Mouse (Mus musculus): ENCODE data around the gene Lpin3. TPM values are rescaled to one million over a fixed set of nuclear protein-coding genes. Genes with fewer than 3 reads are reported as not detected.
A peak's percentile ranks its signal among the peaks of the same experiment; 100 is the strongest.

Lpin3 gene
- polyA plus RNA-seq, 1 experiment from 2014 or later, result 0.66 TPM

- H3K27me3 ChIP-seq (ENCODE audit: control insufficient read depth, insufficient read depth, low read length), result no peaks in the 10 kb centered on the region
- H3K9me3 ChIP-seq (ENCODE audit: control insufficient read depth, low read length), result no peaks in the 10 kb centered on the region
- no peaks in the 10 kb centered on the region for H3K4me1 ChIP-seq (replicated peaks; ENCODE audit: control insufficient read depth, insufficient read depth, low read length)
- WGBS, result 70% methylated on average over 5 of the region's 5 CpGs
- no peak for ATAC-seq (ENCODE audit: low FRiP score)
- DNase-seq (ENCODE audit: low spot score), result no peak
- H3K4me2 ChIP-seq (replicated peaks), result no peak overlapping the region
- H3K36me3 ChIP-seq (replicated peaks; ENCODE audit: control insufficient read depth, insufficient read depth), result no peaks in the 10 kb centered on the region
- H3K4me3 ChIP-seq (replicated peaks; ENCODE audit: low read length), result no peak overlapping the region
- no peak overlapping the region for H3K27ac ChIP-seq
- no peak overlapping the region for H3K9ac ChIP-seq
These were observed 2.0 kb downstream of the Lpin3 start for GRCm38 (mm10) chr2:160882436-160882835.

GRCm38 (mm10) chr2:160883912-160884311 lies 3.4 kb downstream of the Lpin3 start:
- Histone ChIP-seq H3K36me3 (replicated peaks; ENCODE audit: control insufficient read depth, insufficient read depth) (no peaks in the 10 kb centered on the region), H3K27ac (no peak overlapping the region), H3K4me3 (replicated peaks; ENCODE audit: low read length) (no peak overlapping the region), H3K4me1 (replicated peaks; ENCODE audit: control insufficient read depth, insufficient read depth, low read length) (0 out of 2 replicates have a peak, but pooled peaks cover 6% of the 10 kb centered on the region), H3K4me2 (replicated peaks) (no peak overlapping the region), H3K9ac (no peak overlapping the region), H3K27me3 (ENCODE audit: control insufficient read depth, insufficient read depth, low read length) (peaks cover 8% of the 10 kb centered on the region), H3K9me3 (ENCODE audit: control insufficient read depth, low read length) (no peaks in the 10 kb centered on the region)
- 82% methylated on average over 4 of the region's 4 CpGs for WGBS
- DNase-seq (ENCODE audit: low spot score) (no peak), ATAC-seq (ENCODE audit: low FRiP score) (no peak)

DNA sequence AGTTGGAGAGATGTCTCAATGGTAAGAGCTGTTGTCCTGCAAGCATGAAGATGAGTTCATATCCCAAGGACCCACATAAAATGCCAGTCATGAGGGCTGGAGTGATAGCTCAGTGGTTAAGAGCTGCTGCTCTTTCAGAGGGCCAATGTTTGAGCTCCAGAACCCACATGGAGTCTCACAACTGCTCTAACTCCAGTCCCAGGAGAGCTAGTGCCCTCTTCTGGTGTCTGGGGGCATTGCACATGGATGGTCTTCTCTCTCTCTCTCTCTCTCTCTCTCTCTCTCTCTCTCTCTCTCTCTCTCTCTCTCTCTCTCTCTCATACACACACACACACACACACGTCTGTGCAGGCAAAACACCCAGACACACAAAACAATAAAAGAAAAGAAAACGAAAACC lies 4.4 kb downstream of the Lpin3 start:
- Histone ChIP-seq H3K27ac (no peak overlapping the region), H3K9ac (no peak overlapping the region), H3K4me1 (replicated peaks; ENCODE audit: control insufficient read depth, insufficient read depth, low read length) (0 out of 2 replicates have a peak, but pooled peaks cover 6% of the 10 kb centered on the region), H3K9me3 (ENCODE audit: control insufficient read depth, low read length) (no peaks in the 10 kb centered on the region), H3K4me3 (replicated peaks; ENCODE audit: low read length) (no peak overlapping the region), H3K27me3 (ENCODE audit: control insufficient read depth, insufficient read depth, low read length) (peaks cover 12% of the 10 kb centered on the region), H3K4me2 (replicated peaks) (no peak overlapping the region), H3K36me3 (replicated peaks; ENCODE audit: control insufficient read depth, insufficient read depth) (no peaks in the 10 kb centered on the region)
- ATAC-seq (ENCODE audit: low FRiP score) (no peak), DNase-seq (ENCODE audit: low spot score) (peak; percentile 44)
- 34% methylated on average over 2 of the region's 2 CpGs for WGBS

DNA sequence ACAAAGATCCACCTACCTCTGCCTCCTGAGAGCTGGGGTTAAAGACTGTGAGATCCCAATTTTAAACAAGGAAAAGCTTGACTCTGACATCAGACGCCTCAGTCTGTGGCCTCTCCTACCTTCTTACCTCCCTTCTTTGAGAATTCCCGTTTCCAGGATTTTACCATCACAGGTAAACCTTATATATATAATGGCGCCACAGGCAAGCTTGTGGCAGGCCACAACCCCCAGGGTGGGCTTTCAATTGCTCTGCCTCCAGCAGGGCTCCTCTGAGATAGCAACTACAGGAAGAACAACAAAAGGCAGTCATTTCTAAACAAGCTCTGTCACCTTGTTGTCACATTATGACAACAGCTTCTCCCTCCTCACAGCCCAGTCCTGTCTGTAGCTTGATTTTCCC lies 5.8 kb downstream of the Lpin3 start:
- H3K4me2 ChIP-seq (replicated peaks), result no peak overlapping the region
- no peak for ATAC-seq (ENCODE audit: low FRiP score)
- 0 out of 2 replicates have a peak, but pooled peaks cover 6% of the 10 kb centered on the region for H3K4me1 ChIP-seq (replicated peaks; ENCODE audit: control insufficient read depth, insufficient read depth, low read length)
- 76% methylated on average over 3 of the region's 3 CpGs for WGBS
- H3K36me3 ChIP-seq (replicated peaks; ENCODE audit: control insufficient read depth, insufficient read depth), result no peaks in the 10 kb centered on the region
- peaks cover 12% of the 10 kb centered on the region for H3K27me3 ChIP-seq (ENCODE audit: control insufficient read depth, insufficient read depth, low read length)
- H3K9ac ChIP-seq, result no peak overlapping the region
- no peak for DNase-seq (ENCODE audit: low spot score)
- H3K27ac ChIP-seq, result no peak overlapping the region
- no peaks in the 10 kb centered on the region for H3K9me3 ChIP-seq (ENCODE audit: control insufficient read depth, low read length)
- H3K4me3 ChIP-seq (replicated peaks; ENCODE audit: low read length), result no peak overlapping the region

- Histone ChIP-seq H3K4me2 (replicated peaks) (peak overlapping the region; percentile 72), H3K27ac (no peak overlapping the region), H3K9me3 (ENCODE audit: control insufficient read depth, low read length) (no peaks in the 10 kb centered on the region), H3K4me1 (replicated peaks; ENCODE audit: control insufficient read depth, insufficient read depth, low read length) (0 out of 2 replicates have a peak, but pooled peaks cover 6% of the 10 kb centered on the region), H3K27me3 (ENCODE audit: control insufficient read depth, insufficient read depth, low read length) (peaks cover 12% of the 10 kb centered on the region), H3K4me3 (replicated peaks; ENCODE audit: low read length) (peak overlapping the region; percentile 36), H3K36me3 (replicated peaks; ENCODE audit: control insufficient read depth, insufficient read depth) (no peaks in the 10 kb centered on the region), H3K9ac (no peak overlapping the region)
- ATAC-seq (ENCODE audit: low FRiP score) (peak; percentile 89), DNase-seq (ENCODE audit: low spot score) (peak; percentile 83)
- 3% methylated on average over 11 of the region's 11 CpGs for WGBS
These were observed 6.8 kb downstream of the Lpin3 start for GRCm38 (mm10) chr2:160887284-160887683.

DNA sequence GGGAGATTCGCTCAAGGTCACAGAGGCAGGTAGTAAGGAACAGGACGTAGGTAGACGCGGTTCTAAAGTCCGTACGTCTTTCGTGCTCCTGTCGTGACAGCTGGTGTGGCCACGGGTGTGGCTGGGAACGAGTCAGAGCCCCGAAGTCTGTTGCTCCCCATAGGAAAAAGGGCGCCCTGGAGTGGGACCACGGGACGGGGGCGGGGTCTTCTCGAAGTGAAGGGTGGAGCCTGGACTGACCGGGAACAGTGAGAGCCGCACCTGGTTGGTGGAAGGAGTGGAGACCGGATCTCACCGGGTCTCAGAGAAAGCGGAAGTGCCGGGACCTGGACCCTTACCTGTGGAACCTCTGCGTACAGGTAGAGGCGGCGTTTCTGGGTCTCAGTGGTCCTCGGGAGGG lies 7.4 kb downstream of the Lpin3 start:
- Histone ChIP-seq H3K4me3 (replicated peaks; ENCODE audit: low read length) (peak overlapping the region; percentile 36), H3K4me2 (replicated peaks) (peak overlapping the region; percentile 72), H3K36me3 (replicated peaks; ENCODE audit: control insufficient read depth, insufficient read depth) (no peaks in the 10 kb centered on the region), H3K9ac (peak overlapping the region; percentile 46), H3K4me1 (replicated peaks; ENCODE audit: control insufficient read depth, insufficient read depth, low read length) (0 out of 2 replicates have a peak, but pooled peaks cover 6% of the 10 kb centered on the region), H3K27ac (no peak overlapping the region), H3K27me3 (ENCODE audit: control insufficient read depth, insufficient read depth, low read length) (peaks cover 12% of the 10 kb centered on the region), H3K9me3 (ENCODE audit: control insufficient read depth, low read length) (no peaks in the 10 kb centered on the region)
- WGBS, result under 1% methylated on average over 26 of the region's 26 CpGs
- ATAC-seq (ENCODE audit: low FRiP score) (peak; percentile 49; the same call in 1 of the 2 replicates), DNase-seq (ENCODE audit: low spot score) (no peak)

GRCm38 (mm10) chr2:160891045-160891444 lies 10.6 kb downstream of the Lpin3 start:
- 85% methylated on average over 5 of the region's 5 CpGs for WGBS
- H3K36me3 ChIP-seq (replicated peaks; ENCODE audit: control insufficient read depth, insufficient read depth), result no peaks in the 10 kb centered on the region
- 0 out of 2 replicates have a peak, but pooled peaks cover 6% of the 10 kb centered on the region for H3K4me1 ChIP-seq (replicated peaks; ENCODE audit: control insufficient read depth, insufficient read depth, low read length)
- no peak overlapping the region for H3K9ac ChIP-seq
- no peak for ATAC-seq (ENCODE audit: low FRiP score)
- H3K9me3 ChIP-seq (ENCODE audit: control insufficient read depth, low read length), result no peaks in the 10 kb centered on the region
- no peak overlapping the region for H3K4me3 ChIP-seq (replicated peaks; ENCODE audit: low read length)
- peaks cover 12% of the 10 kb centered on the region for H3K27me3 ChIP-seq (ENCODE audit: control insufficient read depth, insufficient read depth, low read length)
- no peak overlapping the region for H3K4me2 ChIP-seq (replicated peaks)
- DNase-seq (ENCODE audit: low spot score), result no peak
- no peak overlapping the region for H3K27ac ChIP-seq

GRCm38 (mm10) chr2:160891697-160892096 lies 11.2 kb downstream of the Lpin3 start:
- Histone ChIP-seq H3K27me3 (ENCODE audit: control insufficient read depth, insufficient read depth, low read length) (peaks cover 12% of the 10 kb centered on the region), H3K4me3 (replicated peaks; ENCODE audit: low read length) (no peak overlapping the region), H3K27ac (no peak overlapping the region), H3K9ac (no peak overlapping the region), H3K36me3 (replicated peaks; ENCODE audit: control insufficient read depth, insufficient read depth) (no peaks in the 10 kb centered on the region), H3K9me3 (ENCODE audit: control insufficient read depth, low read length) (no peaks in the 10 kb centered on the region), H3K4me2 (replicated peaks) (no peak overlapping the region), H3K4me1 (replicated peaks; ENCODE audit: control insufficient read depth, insufficient read depth, low read length) (0 out of 2 replicates have a peak, but pooled peaks cover 6% of the 10 kb centered on the region)
- no peak for DNase-seq (ENCODE audit: low spot score)
- WGBS, result 87% methylated on average over 9 of the region's 9 CpGs
- ATAC-seq (ENCODE audit: low FRiP score), result no peak

DNA sequence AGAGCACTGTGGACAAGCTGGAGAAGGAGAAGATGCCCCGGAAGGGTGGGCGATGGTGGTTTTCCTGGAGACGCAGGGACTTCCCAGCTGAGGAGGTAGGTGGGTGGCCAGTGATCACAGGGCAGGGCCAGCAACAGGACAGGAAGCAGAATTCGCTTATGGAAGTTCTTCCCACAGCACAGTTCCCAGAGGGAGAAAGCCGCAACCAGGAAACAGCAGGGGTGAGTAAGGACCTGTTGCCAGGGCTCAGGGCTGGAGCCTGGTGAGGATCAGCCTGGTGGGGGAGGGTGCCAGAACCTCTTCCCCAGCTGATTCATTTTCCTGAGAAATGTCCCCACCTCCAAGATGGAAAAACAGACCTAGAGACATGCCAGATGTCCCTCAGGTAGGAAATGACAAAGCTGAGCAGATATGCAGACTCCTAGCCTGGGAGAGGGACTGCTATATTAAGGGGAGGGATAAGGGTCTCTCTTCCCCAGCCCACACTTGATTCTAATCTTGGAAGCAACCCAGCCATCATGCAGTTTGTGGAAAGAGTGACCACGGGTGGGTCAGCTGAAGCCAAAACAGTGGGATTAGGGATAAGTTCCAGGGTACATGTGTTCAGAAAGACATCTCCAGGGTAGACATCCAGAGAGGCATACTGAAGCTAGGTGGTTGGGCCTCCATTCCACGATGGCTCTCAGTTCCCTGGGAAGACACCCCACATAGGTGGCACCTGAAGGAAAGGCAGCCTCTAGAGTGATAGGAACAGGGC lies 21.4 kb downstream of the Lpin3 start:
- no peaks in the 10 kb centered on the region for H3K27me3 ChIP-seq (ENCODE audit: control insufficient read depth, insufficient read depth, low read length)
- 87% methylated on average over 7 of the region's 7 CpGs for WGBS
- H3K4me1 ChIP-seq (replicated peaks; ENCODE audit: control insufficient read depth, insufficient read depth, low read length), result no peaks in the 10 kb centered on the region
- no peaks in the 10 kb centered on the region for H3K9me3 ChIP-seq (ENCODE audit: control insufficient read depth, low read length)
- DNase-seq (ENCODE audit: low spot score) (no peak), ATAC-seq (ENCODE audit: low FRiP score) (no peak)
- H3K27ac ChIP-seq, result no peak overlapping the region
- no peak overlapping the region for H3K4me2 ChIP-seq (replicated peaks)
- no peak overlapping the region for H3K4me3 ChIP-seq (replicated peaks; ENCODE audit: low read length)
- H3K9ac ChIP-seq, result no peak overlapping the region
- H3K36me3 ChIP-seq (replicated peaks; ENCODE audit: control insufficient read depth, insufficient read depth), result no peaks in the 10 kb centered on the region
